Mouse (Mus musculus): ENCODE results near the gene Nxf1.

The Nxf1 gene

DNA sequence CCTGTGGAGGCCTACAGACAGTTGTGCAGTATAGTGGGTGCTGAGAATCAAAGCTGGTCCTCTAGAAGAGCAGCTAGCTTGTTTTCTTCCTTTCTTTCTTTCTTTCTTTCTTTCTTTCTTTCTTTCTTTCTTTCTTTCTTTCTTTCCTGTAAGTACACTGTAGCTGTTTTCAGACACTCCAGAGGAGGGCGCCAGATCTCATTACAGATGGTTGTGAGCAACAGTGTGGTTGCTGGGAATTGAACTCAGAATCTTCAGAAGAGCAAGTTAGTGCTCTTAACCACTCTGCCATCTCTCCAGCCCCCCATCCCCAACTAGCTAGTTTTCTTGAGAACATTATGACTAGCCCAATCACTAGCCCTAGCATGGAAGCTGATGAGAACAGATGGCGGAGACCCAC is 3.9 kb downstream of the Nxf1 start:
- no peak for DNase-seq (ENCODE audit: low read depth in 1 of 2, low spot score in 2 of 2)

DNA sequence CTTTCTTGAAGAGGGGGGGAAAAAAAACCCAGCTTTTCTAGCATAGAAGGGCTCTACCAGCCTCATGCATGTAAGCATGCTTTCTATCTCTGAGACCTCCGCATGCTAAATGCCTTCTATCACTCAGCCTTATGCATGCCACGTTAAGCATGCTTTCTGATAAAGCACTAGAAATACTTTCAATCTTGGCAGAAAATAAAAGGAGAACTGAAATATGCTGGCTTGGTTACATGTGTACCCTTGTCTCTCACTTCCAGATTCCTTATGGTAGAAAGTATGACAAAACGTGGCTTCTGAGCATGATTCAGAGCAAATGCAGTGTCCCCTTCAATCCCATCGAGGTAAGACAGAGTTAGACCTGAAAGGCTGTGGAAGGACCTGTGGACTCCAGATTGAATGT is 6.4 kb downstream of the Nxf1 start:
- no peak for DNase-seq (ENCODE audit: low read depth in 1 of 2, low spot score in 2 of 2)

DNA sequence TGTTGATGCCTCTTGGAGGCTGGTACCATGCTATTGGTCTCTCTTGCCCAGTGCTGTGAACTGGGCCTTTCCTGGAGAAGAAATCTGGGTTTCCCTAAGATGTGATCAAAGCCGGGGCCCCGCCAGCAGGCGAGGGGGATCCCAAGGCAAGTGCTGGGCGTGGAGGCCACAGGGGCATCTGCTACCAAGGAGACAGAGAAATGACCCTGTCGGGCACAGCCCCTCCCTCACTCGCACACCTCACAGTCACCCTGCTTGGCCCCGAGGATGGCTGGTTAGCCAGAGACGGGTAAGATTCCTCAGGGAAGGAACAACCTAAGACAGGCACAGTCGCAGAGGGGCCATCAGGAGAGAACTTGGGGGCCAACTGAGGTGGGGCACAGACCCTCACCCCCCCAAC is 8.7 kb downstream of the Nxf1 start:
- no peak for DNase-seq (ENCODE audit: low read depth in 1 of 2, low spot score in 2 of 2)

DNA sequence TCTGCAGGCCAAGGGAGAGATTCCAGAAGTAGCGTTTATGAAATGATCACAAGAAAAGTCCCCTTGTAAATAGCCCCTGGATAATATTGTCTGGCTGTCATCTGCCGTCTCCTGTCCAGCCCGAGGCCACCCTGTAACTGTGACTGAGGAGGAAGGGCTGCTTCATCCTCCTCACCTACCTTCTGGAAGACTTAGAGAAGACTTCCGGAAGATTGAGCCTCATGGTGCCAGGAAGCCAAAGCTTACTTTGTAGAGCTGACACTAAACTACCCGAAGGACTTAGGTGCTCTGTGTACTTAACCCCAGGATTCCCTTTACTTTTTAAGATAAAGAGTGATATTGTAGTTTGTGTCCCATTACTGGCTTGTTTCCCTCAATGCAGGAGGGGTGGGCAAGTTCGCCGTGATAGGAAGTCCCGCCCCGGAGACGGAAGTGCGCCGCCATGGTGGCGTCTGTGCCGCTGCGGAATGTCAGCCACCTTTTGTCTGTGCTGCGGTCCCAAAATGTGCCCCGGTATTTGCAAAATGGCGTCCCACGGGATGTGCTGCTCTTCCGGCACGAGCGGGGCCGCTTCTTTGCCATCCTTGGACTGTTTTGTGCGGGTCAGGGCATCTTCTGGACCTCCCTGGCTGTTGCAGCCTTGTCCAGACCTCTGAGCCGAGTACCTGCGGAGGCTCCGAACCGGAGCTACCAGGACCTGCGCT is 13.8 kb downstream of the Nxf1 start, which contains the start of gene Tmem223:
Gene Tmem223, plus strand, starts transcription at position 430 of the 704 bp plus-strand sequence.
- peak; percentile 47 to 55 for DNase-seq (ENCODE audit: low read depth in 1 of 2, low spot score in 2 of 2)

DNA sequence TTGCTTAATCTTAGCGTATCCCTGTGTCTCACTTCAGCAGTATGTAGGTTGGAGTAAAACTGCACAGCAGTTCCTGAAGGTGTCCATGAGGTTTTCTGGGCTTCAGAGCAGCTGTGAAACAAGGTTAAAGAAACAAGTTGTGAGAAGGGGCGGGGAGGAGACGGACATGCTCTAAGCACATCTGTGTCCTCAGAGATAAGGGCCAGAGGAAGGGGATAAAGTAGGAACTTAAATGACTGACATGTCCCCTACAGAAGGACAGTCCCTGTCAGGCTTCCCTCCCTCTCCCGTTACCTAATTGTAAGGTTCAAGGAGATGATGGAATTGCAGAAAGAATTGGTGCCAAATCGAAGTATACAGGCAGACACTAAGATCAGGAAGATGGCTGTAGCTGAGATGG is 16.1 kb downstream of the Nxf1 start:
- DNase-seq (ENCODE audit: low read depth in 1 of 2, low spot score in 2 of 2) = no peak

DNA sequence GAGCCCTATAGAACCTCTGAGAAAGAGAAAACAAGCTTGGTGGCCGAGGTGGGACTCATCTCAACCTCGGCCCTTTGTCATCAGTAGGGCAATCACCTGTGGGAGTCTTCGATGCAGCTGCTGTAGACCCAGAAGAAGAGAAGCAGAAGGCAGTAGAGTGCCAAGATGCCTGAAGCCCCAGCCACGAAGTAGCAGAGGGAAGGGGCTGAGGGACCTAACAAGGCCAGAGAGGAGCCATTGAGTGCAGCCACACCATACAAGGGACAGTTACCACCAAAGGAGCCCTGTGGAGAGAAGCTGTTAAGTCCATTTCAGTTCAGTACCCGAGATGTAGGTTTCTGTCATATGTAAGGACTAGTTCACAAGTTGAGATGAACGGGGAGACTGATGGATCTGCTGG is 16.5 kb downstream of the Nxf1 start:
- no peak for DNase-seq (ENCODE audit: low read depth in 1 of 2, low spot score in 2 of 2)

DNA sequence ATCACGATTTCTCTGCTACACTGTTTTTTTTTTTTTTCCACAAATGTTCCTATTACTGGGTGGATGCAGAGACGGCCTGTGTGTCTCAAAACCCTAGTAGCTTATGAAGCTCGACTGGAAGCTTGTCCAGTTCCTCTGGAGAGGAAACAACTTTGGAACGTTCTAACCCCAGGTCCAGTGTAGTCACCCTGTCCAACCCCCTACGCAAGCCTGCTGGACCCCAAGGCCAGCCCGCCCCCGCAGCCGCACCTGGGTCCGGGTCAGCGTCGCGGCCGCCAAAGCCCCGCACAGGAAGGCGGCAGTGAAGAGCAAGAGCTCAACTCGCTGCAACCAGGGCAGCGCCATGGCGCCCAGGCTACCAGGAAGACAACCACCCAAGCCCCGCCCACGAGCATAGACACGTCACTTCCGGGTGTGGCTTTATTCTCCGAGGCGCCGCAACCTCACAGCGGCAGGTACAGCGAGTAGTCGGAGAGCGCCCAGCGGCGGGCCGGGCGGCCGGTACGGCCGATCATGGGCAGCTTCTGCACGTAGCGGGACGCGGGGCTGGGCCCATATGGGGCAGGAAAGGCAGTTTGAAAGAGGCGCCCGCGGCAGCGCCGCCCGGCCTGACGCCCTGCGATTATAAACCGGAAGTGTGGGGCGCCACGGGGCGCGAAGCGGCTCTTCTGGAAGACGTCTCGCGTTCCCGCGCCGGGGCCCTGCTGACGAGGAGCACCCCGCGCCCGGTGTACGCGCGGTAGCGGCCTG is 17.4 kb downstream of the Nxf1 start, which contains the start of gene Tmem179b:
Gene Tmem179b, minus strand, starts transcription at position 382 of the 750 bp plus-strand sequence.
- DNase-seq (ENCODE audit: low read depth in 1 of 2, low spot score in 2 of 2) = peak; percentile 87 to 95

DNA sequence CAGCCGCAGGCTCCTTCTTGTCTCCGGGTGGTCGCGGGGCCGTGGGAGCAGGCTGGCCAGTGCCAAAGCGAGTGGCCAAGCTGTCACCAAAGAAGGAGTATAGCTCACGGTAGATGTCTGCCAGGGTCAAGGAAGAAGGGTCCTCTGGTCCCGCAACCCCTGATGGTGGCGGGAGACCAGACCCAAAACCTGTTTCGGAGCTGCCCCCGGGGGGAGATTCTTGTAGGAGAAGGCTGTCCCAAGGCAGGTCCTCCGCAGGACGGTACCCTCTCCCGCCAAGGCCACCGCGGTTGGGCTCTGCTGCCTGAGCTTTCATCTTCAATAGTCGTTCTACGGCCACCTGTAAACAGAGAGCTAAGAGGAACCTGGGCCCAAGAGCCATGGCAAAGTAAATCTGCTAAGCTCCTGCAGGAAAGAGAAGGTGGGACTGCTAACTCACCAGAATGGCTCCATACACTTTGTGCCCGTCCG is 18.1 kb downstream of the Nxf1 start:
- DNase-seq (ENCODE audit: low read depth in 1 of 2, low spot score in 2 of 2) = no peak

DNA sequence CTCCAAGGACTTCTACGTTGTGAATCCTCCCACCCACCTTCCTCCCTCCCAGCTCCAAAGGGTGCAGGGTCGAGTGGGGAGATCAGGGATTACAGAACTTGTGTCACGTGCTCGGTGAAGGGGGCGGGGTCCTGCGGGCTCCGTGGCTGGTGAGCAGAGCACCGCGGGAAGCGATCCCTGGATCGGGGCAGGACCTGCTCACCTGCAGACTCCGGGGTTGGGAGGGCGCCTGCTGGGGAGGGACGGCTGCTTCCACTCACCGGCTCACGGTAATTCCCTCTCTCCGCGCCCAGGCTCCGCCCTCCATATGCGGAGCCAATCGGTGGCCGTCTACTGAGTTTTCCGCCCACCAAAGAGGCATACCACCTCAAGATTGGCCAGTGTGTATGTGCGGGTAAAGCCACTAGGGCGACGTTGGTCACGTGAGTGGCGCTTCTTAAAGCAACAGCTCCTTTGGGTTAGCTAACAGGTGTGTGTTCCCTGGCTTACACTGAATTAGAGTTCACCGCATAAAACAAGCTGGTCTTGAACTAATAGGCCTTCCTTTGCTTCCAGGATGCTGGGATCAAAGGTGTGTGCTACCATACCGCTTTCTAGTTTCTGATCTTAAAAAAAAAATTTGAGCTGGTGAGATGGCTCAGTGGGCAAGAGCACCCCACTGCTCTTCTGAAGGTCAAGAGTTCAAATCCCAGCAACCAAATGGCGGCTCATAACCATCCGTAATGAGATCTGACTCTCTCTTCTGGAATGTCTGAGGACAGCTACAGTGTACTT is 29.3 kb downstream of the Nxf1 start, which contains the start of gene Taf6l:
Gene Taf6l, minus strand, starts transcription at position 410 of the 774 bp plus-strand sequence.
- DNase-seq (ENCODE audit: low read depth in 1 of 2, low spot score in 2 of 2) = peak; percentile 75 to 82

DNA sequence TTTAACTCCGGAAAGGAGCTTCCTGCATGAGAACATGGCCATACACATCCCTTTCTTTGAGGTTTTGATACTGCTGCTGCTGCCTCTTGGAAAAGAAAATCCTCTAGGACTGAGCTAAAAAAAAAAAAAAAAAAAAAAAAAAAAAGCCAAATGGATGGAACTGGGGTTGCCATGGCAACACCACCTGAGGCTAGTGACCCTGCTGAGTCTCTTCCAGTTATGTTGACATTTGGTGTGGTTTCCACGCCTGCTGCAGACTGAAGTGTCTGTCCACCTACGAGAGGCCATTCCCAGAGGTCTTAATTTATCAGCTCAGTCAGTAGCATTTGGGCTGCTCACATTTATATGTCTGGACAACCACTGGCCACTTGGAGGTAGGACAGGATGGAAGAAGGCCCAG is 31.6 kb downstream of the Nxf1 start:
- DNase-seq (ENCODE audit: low read depth in 1 of 2, low spot score in 2 of 2) = no peak

DNA sequence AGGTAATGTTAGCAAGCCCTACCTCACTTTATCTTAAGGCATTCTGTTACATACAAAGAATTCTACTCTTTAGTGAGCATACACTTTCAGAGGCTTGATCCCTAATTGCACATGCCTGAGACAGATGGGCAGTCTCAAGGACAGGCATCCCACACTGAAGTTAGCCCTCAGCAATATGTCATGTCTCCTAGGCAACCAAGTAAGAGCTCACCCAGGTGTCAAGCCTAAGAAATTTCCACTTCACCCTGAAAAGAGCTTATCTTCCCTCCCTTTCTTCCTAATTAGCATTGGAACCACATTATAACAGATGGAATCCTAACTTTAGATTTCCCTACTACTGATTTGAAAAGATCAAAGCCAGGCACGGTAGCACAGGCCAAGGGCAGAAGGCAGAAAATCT is 32.3 kb downstream of the Nxf1 start:
- no peak for DNase-seq (ENCODE audit: low read depth in 1 of 2, low spot score in 2 of 2)

DNA sequence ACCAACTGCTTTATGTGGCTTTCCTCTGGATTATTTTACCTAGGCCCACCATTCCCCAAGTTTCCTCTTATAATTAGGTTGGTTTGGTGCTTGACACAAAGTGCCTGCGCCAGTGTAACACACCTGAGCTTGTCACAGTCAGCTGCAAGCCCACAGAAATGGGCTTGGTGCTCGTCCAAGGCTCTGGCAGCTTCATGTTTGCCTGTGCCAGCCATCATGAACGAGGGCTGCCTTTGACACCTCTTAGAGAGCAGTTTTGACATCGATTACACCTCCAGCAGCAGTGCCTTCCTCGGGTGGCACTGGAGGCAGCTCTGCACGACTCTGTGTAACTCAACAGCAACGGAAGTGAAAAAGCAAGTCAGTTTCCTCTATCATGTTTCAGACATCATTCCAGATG is 33.3 kb downstream of the Nxf1 start:
- no peak for DNase-seq (ENCODE audit: low read depth in 1 of 2, low spot score in 2 of 2)

DNA sequence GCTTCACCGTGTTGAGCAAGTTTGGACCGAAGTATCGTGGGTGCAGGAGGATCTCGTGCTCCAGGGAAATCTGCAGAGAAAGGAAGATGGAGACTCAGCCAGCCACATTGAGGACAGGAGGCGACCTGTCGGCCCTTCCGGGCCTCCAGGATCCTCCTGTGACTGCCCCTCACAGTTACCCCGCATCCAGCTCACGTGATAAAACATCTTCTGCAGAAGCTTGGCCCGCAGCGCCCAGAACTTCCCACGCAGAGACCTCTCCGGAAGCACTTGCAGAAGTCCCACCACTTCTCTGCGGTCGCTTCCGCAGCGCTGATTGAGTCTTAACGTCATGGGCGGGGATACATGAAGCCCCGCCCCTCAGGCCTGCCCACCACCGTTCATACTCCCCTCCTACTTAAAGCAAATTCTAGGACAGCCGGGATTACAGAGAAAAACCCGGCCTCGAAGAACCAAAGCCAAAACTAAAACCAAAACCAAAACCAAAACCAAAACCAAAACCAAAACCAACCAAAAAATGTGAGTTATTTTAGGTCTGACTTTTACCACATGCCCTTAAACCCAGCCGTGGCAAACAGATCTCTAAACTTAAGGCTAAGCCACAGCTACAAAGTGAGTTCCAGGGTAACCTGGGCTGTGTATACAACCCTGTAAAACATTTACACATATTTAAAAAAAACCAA is 41.5 kb downstream of the Nxf1 start, which contains the start of gene Polr2g:
Gene Polr2g, minus strand, starts transcription at position 314 of the 683 bp plus-strand sequence.
- DNase-seq (ENCODE audit: low read depth in 1 of 2, low spot score in 2 of 2) = peak; percentile 53 to 81

DNA sequence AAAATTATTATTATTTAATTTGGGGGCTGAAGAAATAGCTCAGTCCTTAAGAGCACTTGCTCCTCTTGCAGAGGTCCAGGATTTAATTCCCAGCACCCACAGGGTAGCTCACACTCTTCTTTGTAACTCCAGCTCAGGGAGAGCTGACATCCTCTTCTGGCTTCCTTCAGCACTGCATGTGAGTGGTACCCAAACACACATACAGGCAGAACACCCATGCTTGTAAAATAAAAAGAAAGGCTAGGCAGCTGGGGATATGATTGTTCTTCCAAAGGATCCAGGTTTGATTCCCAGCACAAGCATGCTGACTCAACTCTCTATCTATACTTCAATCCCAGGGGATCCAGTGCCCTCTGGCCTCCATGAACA is 42.1 kb downstream of the Nxf1 start:
- no peak for DNase-seq (ENCODE audit: low read depth in 1 of 2, low spot score in 2 of 2)

DNA sequence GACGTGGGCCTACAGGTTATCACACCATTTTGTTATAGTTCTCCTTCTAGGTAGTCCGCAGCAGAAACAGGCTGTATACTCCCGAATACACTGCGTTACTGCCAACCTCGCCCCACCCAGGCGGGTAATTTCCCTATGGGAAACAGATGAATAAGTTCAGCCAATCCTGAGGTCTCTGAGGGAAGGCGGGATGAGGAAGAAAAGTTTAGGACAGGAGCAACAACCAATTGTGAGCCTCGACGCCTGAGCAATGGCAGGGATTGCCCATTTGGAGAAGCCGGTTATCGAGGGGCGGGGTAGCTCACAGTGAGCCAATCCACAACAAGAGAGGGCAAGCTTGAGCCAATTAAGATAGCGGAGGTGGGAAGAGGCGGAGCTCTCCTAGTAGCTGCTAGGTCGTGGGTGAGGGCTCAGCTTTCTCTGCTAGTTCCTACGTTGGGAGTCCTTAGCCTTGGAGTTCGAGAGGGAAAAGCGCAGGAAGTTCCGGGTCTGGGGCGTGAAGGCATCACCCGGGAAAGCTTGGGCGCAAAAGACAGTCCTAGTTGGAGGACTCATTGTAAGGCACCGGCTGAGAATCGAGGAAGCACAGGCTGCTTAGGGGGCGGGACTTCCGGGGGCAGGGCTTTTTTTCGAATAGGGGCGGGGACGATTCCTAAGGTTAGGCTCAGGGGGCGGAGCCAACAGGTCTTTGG is 45.4 kb downstream of the Nxf1 start, which contains the start of gene Zbtb3:
Gene Zbtb3, plus strand, starts transcription at position 426 of the 692 bp plus-strand sequence.
- DNase-seq (ENCODE audit: low read depth in 1 of 2, low spot score in 2 of 2) = peak; percentile 90 to 93

DNA sequence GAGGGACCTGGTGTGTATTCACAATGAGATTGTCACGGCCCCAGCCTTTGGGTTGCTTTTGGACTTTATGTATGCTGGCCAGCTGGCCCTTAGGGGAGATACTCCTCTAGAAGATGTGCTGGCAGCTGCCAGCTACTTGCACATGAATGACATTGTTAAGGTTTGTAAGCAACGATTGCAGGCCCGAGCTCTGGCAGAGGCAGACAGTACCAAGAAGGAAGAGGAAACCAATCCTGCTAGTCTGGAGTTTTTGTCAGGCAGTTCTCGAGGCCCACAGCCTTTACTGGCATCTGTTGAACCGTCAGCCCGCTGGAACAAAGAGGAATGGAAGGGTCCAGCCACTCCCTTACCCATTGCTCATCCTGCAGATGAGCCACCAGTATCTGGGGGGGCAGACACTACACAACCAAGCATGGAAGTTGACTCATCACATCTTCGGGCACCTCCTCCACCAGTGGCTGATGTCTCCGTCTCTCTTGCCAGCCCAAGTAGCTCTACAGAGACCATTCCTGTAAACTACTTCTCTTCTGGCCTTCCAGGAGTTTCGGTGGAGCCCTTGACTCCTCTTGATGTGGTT is 46.4 kb downstream of the Nxf1 start:
- DNase-seq (ENCODE audit: low read depth in 1 of 2, low spot score in 2 of 2) = no peak

DNA sequence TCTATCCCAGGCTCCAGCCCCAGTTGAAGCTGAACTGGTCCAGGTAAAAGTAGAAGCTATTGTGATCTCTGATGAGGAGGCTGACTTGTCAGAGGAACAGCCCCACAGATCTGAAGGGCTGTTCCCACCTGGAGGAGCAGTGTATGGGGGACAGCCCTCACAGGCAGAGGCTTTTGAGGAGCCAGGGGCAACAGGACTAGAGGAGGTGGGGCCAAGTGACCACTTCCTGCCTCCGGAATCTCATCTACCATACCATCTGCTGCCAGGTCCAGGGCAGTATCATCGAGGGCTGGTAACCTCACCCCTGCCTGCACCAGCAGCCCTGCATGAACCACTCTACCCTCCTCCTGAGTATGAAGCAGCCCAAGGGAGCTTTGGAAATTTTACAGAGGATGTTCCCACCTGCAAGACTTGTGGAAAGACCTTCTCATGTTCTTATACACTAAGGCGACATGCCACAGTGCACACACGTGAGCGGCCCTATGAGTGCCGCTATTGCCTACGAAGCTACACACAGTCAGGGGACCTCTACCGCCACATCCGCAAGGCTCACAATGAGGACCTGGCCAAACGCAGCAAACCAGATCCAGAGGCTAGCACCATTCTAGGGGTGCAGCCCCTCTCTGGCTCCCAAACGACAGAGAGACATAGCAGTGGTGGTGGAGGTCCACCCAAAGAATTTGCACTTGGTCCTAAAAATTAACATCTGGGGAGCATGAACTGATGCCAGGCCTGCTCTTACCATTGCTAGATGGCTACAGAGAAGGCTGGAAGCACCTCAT is 47.2 kb downstream of the Nxf1 start:
- no peak for DNase-seq (ENCODE audit: low read depth in 1 of 2, low spot score in 2 of 2)

DNA sequence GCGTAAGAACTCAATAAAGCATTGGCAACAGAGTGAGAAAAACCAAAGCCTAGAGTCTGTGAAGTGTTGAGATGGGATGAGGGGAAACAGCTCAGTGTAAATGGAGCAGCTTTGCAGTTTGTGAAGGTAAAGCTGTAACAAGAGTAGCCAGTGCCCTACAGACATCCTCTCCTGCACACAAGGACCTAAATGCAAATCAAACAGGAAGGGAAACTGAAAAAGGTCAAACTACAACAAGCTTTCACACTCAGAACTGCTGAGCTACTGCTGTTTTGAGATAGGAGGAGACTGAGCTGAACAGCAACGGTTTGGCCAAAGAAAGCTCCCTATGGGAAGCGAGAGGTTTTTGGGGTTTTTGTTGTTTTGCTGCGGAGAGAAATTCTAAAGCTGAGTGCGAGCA is 49.9 kb downstream of the Nxf1 start:
- no peak for DNase-seq (ENCODE audit: low read depth in 1 of 2, low spot score in 2 of 2)

DNA sequence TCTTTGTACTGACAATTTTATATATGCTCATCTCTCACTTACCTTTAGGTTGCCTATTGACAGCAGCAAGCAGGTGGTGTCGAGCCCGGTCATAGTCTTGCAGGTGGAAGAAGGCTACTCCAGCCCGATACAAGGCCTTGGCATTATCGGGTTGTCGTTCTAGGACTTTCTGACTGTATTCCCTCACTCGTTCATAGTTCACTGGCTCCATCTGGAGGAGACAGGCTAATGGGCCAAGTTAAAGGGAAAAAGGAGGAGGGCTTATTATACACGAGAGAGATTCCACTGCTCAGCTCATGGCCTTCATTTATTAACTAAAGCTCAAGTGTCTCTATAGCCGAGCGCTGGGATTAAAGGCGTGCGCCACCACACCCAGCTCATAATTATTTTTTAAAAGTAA is 58.9 kb downstream of the Nxf1 start:
- no peak for DNase-seq (ENCODE audit: low read depth in 1 of 2, low spot score in 2 of 2)

Measured in monocyte, adult 2 months (primary cell).